Mouse (Mus musculus) liver (tissue): Measurements from ENCODE around the gene Tmbim1.
A peak's percentile ranks its signal among the peaks of the same experiment; 100 is the strongest.
"Not testable (repeated sequence)": the region's sequence is repeated elsewhere in the genome, so short reads cannot be mapped to it uniquely, and the experiment has no call there.

Experiments used
- DNase-seq: peaks from one replicate; pipeline ENCODE4 v3.0.0-alpha.2; 2020; ENCODE audit warnings: mixed read lengths

The Tmbim1 gene

DNA sequence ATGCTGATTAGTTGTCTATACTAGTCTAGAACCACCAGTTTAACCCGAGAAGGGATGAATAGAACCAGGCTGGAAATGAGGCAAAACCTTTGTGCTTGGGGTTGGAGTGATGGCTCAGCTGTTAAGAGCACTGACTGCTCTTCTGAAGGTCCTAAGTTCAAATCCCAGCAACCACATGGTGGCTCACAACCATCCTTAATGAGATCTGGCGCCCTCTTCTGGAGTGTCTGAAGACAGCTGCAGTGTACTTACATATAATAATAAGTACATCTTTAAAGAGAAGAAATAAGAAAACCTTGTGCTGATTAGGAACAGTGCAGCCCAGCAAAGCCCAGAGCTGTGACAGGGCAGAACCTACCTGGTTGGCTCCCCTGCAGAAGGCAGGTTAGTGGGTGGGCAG, 21.5 kb upstream of the Tmbim1 start:
- DNase-seq, result not testable (repeated sequence)

GRCm38 (mm10) chr1:74321396-74321795, 16.0 kb upstream of the Tmbim1 start:
- DNase-seq, result no peak

DNA sequence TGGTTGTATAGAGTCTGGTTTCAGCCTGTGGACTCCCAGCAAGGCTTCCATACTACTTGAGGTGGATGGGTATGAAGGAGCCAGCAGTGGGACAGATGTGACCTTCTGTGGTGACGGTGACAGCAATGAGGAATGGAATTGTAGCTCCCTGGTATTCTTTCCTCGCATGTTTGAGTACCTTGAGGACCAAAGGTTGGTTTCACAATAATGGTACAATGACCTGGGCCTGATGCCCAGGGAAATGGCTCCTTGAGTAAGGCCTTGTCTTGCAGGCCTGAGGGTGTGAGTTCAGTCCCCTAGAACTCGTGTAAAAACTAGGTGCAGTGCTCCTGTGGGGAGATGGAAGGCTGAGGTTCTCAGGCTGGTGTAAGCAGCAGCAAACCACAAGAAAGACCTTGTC, 13.3 kb upstream of the Tmbim1 start:
- no peak for DNase-seq

DNA sequence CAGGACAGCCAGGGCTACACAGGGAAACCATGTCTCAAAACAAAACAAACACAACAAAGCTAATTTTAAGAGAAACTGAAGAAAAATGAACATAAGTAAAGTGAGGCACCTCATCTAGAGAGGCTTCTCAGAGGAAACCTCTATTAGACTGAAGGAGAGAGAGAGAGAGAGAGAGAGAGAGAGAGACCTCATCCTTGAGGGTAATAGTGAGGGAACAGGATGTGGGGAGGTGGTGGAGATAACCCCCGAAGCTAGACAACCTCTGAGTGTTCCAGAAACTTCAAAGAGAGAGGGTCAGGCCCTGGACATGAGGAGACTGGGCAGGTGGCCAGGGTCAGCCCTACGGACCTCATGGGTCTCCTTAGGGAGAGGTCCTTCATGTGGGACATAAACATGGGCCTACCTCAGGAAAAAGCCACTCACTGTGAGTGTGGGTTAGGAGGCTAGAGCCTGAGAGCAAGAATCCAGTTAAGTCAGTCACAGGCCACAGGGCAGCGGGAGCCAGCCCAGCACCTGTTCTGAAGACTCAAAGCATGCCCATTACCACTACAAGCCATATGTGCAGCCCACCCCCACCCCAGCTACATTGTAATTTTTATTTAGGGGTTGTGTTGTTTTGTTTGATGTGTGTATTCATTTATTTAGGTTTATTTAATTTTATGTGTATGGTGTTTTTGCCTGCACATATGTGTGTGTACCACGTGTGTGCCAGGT, 10.8 kb upstream of the Tmbim1 start:
- no peak for DNase-seq

- no peak for DNase-seq
Measured at GRCm38 (mm10) chr1:74314796-74315195, 9.4 kb upstream of the Tmbim1 start.

GRCm38 (mm10) chr1:74313049-74313692, 7.7 kb upstream of the Tmbim1 start:
- DNase-seq, result peak; percentile 53

DNA sequence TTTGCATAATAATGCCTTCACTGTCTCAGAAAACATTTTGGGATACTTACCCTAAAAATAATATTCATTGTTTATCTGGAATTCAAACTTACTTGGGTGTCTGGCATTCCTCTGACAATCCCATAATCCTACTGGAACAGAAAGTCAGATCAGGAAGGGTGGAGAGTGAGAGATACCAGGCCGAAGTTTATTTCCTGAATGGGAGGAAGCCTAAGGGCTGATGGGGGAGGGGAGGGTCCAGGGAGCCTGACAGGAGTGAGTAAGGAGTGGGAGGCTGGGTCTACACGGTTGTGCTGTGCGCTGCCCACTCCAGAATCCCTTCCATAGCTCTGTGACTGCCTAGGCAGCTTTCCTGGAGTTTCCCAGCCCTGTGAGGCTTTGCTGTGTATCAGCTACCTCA, 4.3 kb upstream of the Tmbim1 start:
- DNase-seq, result no peak

DNA sequence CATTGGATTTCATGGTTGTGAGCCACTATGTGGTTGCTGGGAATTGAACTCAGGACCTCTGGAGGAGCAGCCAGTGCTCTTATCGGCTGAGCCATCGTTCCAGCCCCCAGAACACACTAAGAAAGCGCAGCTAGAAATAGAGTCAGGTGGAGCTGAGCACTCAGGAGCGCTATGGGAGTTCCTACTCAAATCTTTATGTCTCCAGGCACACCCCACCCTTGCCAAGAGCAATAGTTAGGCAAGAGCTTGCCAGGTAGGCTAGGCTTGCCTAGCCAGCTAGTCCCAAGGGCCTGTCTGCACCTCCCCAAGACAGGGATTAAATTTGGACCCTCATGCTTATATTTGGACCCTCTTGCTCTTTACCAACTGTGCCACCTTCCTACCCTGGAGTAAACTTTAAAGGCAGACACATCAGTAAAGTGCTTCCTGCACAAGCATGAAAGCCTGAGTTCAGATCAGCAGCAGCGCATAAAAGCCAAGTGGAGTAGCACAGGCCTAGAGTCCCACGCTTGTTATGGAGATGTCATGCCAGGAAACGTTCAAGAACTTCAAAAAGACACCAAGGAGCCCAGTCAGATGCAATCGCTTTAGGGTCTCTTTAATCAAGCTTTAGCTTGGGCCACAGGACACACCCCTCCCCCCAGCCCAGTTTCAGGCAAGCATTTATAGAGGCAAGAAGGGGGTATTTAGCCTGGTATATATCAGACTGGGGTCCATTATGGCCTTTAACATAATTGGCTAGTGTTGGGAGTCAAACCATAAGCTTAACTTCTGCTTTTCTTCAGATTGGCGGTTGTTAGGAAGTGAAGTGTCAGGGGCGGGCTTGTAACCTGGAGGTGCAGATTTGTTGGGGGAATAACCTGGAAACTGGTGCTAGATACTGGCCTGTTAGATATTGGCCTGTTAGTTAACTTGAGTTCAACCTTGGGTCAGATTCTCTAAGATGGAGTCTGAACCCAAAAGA, 2.9 kb upstream of the Tmbim1 start:
- DNase-seq, result no peak

DNA sequence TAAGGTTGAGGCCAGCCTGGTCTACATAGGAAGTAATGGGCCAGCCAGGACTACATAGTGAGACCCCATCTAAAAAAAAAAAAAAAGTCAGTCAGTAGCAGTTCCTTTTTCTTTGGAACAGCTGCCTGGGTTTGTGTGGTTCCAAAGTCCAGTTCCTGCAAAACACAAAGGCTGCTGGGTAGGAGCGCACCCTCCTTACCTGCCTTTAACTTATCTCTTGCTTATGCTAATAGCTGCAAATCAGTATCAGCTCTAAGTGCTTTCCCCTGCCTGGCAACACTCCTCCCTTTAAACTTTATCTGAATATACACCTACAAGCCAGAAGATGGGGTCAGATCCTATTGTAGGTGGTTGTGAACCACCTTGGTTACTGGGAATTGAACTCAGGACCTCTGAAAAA, 1.7 kb upstream of the Tmbim1 start:
- DNase-seq, result no peak

DNA sequence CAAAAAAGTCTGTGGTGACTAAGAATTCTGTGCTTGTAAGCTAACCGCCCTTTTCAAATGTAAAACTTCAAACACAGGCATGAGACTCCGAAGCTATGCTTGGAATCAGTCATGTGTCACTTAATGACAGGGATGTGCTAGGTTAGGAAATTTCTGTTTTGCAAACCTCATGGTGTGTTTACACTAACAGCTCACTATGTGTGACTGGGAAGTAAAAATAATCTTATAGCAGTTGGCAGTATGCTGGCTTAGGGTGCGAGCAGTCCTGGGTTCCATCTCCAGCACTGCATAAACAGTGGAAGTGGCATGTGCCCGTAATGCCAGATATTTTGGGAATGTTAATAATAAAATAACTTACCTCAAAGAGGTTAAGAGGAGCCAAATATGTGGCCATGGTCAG, 476 bp downstream of the Tmbim1 start:
- no peak for DNase-seq

DNA sequence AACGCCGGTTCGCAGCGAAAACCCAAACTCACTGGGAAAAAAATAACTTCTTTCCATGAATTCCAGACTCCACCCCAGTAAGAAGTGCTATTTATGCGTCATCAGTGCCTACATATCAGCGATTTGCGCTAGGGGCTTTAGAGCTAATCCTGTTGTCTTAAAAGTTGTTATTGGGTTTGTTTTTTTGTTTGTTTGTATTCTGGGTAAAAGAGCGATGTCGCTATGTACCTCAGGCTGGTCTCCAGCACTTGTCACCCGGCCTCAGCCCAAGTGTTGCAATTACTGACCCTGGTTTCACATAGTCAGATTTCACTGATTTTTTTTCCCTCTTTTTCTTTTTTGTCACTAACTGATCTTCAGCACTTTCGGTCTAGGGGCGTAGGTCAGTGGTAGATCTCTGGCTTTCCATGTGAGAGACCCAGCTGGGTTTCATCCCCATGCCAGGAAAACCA, 1.1 kb downstream of the Tmbim1 start:
- DNase-seq, result no peak

GRCm38 (mm10) chr1:74303509-74304338, 1.7 kb downstream of the Tmbim1 start:
- DNase-seq, result peak; percentile 82

DNA sequence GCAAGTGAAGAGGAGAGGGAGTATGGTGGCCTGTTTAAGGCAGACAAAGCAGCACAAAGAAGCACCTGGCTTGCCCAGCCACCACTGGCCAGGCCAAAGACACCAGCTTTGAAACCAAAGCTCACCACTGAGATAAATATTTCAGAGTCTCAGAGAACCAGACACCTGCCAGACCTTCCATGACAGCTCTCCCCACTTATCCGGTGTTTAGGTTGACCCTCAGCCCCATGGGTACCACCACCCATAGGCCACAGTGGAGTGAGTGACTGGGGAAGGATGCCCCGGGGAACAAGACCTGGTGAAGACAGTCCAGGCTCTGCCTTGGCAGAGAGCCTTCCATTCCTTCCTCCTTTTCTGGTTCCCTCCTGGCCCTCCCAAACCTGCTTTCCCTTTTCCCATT, 2.6 kb downstream of the Tmbim1 start:
- no peak for DNase-seq

DNA sequence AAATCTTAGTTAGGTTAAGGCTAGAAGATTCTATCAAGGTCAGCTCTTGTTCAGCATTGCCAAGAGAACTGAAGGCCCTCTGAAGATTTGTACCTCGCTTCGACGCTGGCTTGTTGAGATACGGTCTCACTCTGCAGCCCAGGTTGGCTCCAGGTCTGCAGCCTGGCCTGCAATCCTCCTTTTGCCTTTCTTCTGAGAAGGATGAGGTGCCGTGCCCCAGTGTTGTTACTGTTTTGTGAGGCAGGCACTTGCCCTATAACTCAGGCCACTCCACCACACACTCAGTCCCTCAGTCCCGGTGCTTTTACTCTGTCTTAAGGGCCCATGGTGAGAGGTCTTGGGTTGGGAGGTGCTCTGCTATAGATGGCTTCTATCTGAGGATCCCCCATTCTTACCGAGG, 3.2 kb downstream of the Tmbim1 start:
- no peak for DNase-seq

GRCm38 (mm10) chr1:74300347-74301110, 4.9 kb downstream of the Tmbim1 start:
- DNase-seq, result no peak

GRCm38 (mm10) chr1:74298996-74299395, 6.4 kb downstream of the Tmbim1 start:
- no peak for DNase-seq

GRCm38 (mm10) chr1:74298157-74298750, 7.2 kb downstream of the Tmbim1 start:
- no peak for DNase-seq

DNA sequence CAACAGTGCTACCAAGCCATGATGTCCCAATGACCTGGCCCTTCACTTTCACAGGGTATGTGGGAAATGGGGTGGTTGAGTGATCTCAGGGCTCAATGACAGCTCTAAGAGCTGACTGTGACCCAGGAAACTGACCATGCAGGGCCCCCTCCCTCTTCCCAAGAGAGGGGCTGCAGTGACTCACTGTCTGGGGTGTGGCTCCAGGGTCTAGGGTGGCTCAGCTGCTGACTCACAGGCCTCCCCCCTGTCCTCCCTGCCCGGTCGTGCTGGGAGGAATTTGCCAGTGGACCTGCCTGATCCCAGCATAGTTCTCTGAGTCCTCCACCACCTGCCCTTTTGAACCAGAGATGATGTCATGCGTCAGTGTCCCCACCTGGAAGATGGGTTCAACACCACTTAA, 8.2 kb downstream of the Tmbim1 start:
- peak; percentile 47 for DNase-seq

DNA sequence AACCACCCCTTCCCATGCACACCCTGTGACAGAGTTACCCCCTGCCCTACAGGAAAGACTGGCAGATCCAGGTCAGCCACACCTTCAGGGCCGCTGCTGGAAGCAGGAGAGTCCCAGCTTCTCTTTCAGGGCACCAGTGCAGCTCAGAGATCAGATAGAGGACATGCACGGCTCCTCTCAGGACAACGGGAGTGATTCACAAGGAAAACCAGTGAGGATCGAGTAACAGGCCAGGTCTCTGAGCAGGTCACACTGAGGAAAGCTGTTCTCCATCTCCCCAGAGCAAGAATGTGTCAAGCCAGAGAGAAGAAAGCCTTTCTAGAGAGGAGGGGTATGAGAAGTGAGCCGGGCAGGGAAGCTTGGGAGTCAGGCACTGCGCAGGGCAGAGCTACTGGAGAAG, 8.9 kb downstream of the Tmbim1 start:
- DNase-seq, result peak; percentile 29

GRCm38 (mm10) chr1:74295456-74296171, 9.8 kb downstream of the Tmbim1 start:
- DNase-seq, result peak; percentile 88
